Mouse (Mus musculus): ENCODE results near the gene Trim80.

The Trim80 gene

DNA sequence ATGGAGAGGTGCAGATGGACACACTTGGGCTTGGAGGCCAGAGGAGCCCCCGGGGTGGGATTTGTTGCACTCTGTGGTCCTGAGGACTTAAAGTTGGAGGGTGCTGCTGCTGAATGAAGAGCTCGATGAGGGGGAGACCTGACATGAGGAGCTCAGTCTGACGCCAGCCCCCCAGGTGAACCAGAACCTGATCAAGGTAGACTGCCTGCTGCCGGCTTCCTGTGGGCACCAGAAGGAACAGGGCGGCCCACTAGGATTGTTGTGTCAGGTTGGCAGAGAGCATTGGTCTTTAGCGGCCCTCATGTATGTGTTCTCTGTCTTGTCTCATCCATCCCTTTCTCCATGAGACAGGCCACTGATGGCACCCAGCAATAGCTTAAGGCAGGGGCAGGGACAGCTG, 34.6 kb upstream of the Trim80 start:
- peaks cover 82% of the 10 kb centered on the region for H3K4me1 ChIP-seq (replicated peaks; ENCODE audit: low read depth, low read length)
- H3K36me3 ChIP-seq (ENCODE audit: insufficient read depth, low read length) = peaks cover 52% of the 10 kb centered on the region
- TF ChIP-seq POU5F1 (IDR thresholded peaks at IDR 0.05; ENCODE audit: borderline replicate concordance, low read length) = no peak
- no peak for TF ChIP-seq NANOG (IDR thresholded peaks at IDR 0.05; ENCODE audit: borderline replicate concordance, low read length)
- no peak for TF ChIP-seq CTCF (conservative IDR thresholded peaks at IDR 0.05; ENCODE audit: low read length)
- no peak overlapping the region for H3K4me3 ChIP-seq (replicated peaks; ENCODE audit: low read length)
- no peaks in the 10 kb centered on the region for H3K27me3 ChIP-seq (ENCODE audit: insufficient read depth, low read length)
- no peaks in the 10 kb centered on the region for H3K9me3 ChIP-seq (ENCODE audit: low read length)

DNA sequence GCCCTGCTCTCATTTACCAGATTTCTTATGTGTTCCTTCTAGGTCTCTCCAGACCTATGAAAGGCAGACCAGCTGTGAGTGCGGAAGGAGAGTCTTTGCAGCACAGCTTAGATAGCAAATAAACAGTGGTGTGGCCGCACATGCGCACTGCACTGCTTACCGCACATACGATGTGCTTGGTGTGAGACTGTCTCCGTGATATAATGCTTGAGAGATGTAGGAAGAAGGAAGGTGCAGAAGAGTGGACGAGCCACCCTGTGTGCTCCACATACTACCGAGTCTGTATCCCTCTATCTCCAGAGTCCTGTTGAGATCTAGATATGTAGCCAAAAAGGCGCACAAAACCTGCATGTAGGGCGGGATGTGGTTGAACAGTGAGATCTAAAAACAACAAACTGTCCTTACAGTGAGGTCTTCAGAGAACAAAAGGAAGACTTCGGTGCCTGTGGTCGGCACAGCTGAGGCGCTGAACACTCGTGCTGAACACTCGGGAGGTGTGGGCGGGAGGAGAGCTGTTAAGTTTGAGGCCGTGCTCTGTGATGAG, 33.4 kb upstream of the Trim80 start:
- Histone ChIP-seq H3K36me3 (ENCODE audit: insufficient read depth, low read length) (peaks cover 62% of the 10 kb centered on the region), H3K4me3 (replicated peaks; ENCODE audit: low read length) (0 out of 2 replicates have a peak overlapping the region, but pooled peaks have one; percentile 7), H3K27me3 (ENCODE audit: insufficient read depth, low read length) (no peaks in the 10 kb centered on the region), H3K4me1 (replicated peaks; ENCODE audit: low read depth, low read length) (peaks cover 87% of the 10 kb centered on the region), H3K9me3 (ENCODE audit: low read length) (no peaks in the 10 kb centered on the region)
- TF ChIP-seq NANOG (IDR thresholded peaks at IDR 0.05; ENCODE audit: borderline replicate concordance, low read length) (no peak), CTCF (conservative IDR thresholded peaks at IDR 0.05; ENCODE audit: low read length) (no peak)

DNA sequence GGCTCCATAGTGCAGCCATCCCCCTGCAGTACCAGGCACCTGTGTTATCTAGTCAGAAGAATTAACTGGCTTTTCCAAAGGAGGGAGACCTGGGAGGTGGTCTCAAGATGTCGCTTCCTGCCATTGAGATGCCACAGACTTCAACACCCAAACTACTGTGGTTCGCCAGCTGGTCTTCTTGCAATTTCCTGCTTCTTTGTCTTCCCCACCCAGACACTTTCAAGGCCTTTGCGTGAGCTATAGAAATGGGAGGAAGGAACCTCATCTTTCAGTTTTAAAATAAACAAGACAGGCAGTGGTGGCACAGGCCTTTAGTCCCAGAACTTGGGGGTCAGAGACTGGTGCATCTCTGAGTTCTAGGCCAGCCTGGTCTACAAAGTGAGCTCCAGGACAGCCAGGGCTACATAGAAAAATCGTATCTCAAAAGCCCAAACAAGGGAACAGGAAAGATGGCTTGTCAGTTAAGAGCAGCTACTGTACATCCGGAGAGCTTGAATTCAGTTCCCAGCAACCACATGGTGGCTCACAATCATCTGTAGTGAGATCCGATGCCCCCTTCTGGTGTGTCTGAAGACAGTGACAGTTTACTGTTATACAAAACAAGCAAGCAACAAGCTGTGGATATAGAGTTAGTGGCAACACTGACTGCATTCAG, 32.0 kb upstream of the Trim80 start:
- TF ChIP-seq POU5F1 (IDR thresholded peaks at IDR 0.05; ENCODE audit: borderline replicate concordance, low read length) (no peak), NANOG (IDR thresholded peaks at IDR 0.05; ENCODE audit: borderline replicate concordance, low read length) (no peak), CTCF (conservative IDR thresholded peaks at IDR 0.05; ENCODE audit: low read length) (no peak)
- Histone ChIP-seq H3K27me3 (ENCODE audit: insufficient read depth, low read length) (no peaks in the 10 kb centered on the region), H3K36me3 (ENCODE audit: insufficient read depth, low read length) (peaks cover 62% of the 10 kb centered on the region), H3K4me3 (replicated peaks; ENCODE audit: low read length) (peak overlapping the region; percentile 86), H3K4me1 (replicated peaks; ENCODE audit: low read depth, low read length) (peaks cover 82% of the 10 kb centered on the region), H3K9me3 (ENCODE audit: low read length) (no peaks in the 10 kb centered on the region)

DNA sequence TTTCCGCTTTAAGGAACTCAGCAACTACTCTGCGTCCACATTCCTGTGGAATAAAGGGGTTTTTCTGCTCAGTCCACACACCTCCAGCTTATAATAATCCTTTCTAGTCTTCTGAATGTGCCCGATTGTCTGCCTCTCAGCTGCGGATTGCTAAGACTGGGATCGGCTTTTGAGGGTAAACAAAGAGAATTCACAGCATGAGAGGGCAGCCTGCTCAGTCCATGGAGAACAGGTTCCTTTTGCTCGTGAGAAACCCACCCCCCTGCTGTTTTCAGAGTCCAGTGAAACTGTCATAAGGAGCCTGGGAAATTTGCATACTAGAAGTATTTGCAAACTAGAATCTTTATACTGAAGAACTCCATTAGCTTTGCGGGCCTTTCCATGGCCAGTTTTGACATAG, 30.8 kb upstream of the Trim80 start:
- H3K27me3 ChIP-seq (ENCODE audit: insufficient read depth, low read length) = no peaks in the 10 kb centered on the region

DNA sequence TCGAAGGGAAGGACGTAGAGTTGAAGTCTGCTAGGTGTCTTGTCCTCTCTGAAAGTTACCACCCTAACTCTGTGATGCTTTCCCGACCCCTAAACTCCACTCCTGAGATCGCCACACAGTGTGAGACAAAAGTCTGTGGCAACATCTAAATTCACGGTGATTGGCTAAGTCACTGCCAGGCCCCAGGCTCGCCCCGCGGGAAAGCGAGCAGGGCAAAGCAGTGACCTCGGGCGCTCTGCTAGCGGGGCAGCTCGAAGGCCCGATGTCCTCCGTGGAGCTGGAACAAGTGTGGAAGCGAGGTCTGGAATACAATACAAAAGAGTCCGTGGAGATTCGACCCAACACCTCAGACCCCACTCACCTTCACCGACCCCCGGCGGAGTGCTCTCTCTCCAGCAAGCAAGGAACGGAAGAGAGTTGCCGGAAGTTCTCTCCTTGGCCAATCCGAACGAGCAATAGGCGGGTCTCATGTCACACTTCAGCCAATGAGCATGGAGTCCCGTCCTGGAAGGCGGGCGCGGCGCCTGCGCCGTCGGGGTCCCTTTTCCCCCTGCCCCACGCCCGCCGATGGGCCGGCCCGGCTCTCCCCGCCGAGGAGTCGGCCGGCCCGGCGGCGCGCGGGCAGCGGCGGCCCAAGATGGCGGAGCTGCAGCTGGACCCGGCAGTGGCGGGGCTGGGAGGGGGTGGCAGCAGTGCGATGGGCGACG, 20.7 kb upstream of the Trim80 start, which contains the start of the genes Atp5h and Kctd2:
Gene Atp5h (minus strand): TSS at position 432 of the 707 bp plus-strand sequence.
Gene Kctd2 (plus strand): TSS at position 598 of the 707 bp plus-strand sequence.
- Histone ChIP-seq H3K4me3 (replicated peaks; ENCODE audit: low read length) (peak within 1 kb of the TSS; percentile 98), H3K4me1 (replicated peaks; ENCODE audit: low read depth, low read length) (peaks cover 65% of the 10 kb centered on the region), H3K36me3 (ENCODE audit: insufficient read depth, low read length) (peaks cover 52% of the 10 kb centered on the region), H3K9me3 (ENCODE audit: low read length) (no peaks in the 10 kb centered on the region), H3K27me3 (ENCODE audit: insufficient read depth, low read length) (no peaks in the 10 kb centered on the region)
- TF ChIP-seq NANOG (IDR thresholded peaks at IDR 0.05; ENCODE audit: borderline replicate concordance, low read length) = no peak
- TF ChIP-seq CTCF (conservative IDR thresholded peaks at IDR 0.05; ENCODE audit: low read length) = no peak
- no peak for TF ChIP-seq POU5F1 (IDR thresholded peaks at IDR 0.05; ENCODE audit: borderline replicate concordance, low read length)

More for the DNA sequence above, 30.8 kb upstream of the Trim80 start:
- Histone ChIP-seq H3K4me3 (replicated peaks; ENCODE audit: low read length) (peak overlapping the region; percentile 86), H3K36me3 (ENCODE audit: insufficient read depth, low read length) (peaks cover 61% of the 10 kb centered on the region), H3K4me1 (replicated peaks; ENCODE audit: low read depth, low read length) (peaks cover 85% of the 10 kb centered on the region), H3K9me3 (ENCODE audit: low read length) (no peaks in the 10 kb centered on the region)
- TF ChIP-seq NANOG (IDR thresholded peaks at IDR 0.05; ENCODE audit: borderline replicate concordance, low read length) = peak; percentile 78
- no peak for TF ChIP-seq POU5F1 (IDR thresholded peaks at IDR 0.05; ENCODE audit: borderline replicate concordance, low read length)

DNA sequence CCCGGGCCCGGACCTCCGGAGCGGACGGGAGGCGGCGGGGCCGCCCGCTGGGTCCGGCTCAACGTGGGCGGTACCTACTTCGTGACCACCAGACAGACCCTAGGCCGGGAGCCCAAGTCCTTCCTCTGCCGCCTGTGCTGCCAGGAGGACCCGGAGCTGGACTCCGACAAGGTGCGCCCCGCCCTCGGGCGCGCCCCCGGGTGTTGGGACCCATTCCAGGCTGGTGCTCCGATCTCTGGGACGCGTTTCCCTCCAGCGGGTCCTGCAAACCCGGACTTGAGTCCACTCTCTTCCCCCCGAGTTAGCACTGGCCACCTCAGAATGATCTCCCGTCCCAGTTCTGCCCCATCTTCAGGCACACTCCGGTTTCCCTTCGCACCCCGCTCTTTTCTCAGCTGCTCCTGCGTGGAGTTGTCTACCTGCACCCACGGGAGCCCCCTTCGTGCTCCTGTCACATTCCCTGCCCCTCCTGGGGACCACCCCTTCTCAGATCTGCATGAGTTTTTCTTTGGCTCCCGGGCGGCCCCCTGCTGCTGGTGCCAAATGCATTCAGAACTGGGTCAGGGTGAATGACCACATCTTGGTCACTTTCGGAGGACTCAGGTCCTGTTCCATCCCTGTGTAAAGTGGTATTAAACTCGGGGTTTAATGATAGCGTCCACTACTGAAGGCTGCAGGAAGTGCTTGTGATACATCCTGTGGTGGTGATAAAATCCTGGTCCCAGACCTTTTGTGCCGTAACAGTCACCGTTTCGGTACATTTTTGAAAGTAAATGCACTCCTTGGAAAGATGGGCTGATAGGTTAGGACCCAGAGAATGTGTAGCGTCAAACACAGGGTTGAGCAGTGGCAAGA, 19.8 kb upstream of the Trim80 start:
- no peak for TF ChIP-seq NANOG (IDR thresholded peaks at IDR 0.05; ENCODE audit: borderline replicate concordance, low read length)
- no peak for TF ChIP-seq POU5F1 (IDR thresholded peaks at IDR 0.05; ENCODE audit: borderline replicate concordance, low read length)
- TF ChIP-seq CTCF (conservative IDR thresholded peaks at IDR 0.05; ENCODE audit: low read length) = no peak
- no peaks in the 10 kb centered on the region for H3K27me3 ChIP-seq (ENCODE audit: insufficient read depth, low read length)
- peaks cover 53% of the 10 kb centered on the region for H3K36me3 ChIP-seq (ENCODE audit: insufficient read depth, low read length)
- no peaks in the 10 kb centered on the region for H3K9me3 ChIP-seq (ENCODE audit: low read length)
- peaks cover 57% of the 10 kb centered on the region for H3K4me1 ChIP-seq (replicated peaks; ENCODE audit: low read depth, low read length)
- H3K4me3 ChIP-seq (replicated peaks; ENCODE audit: low read length) = peak overlapping the region; percentile 98

DNA sequence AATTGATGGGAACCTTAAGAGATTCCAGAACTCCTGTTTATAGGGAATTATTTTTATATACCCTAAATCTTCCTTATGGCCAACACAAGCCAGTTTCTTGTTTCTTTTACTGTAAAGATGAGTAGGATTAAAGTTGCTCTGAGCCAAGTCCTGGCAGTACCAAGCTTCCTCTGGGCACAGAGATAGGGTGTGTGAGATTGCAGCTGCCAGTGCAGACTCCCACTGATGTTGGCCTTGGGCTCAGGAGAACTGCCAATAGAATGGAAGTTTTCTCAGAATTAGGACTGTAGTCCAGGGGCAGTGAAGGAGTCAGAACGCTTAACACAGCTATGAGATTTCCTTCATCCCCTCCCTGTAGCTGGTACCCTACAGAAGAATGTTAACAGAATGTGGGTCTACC, 19.0 kb upstream of the Trim80 start:
- Histone ChIP-seq H3K4me1 (replicated peaks; ENCODE audit: low read depth, low read length) (peaks cover 53% of the 10 kb centered on the region), H3K9me3 (ENCODE audit: low read length) (no peaks in the 10 kb centered on the region), H3K27me3 (ENCODE audit: insufficient read depth, low read length) (no peaks in the 10 kb centered on the region), H3K4me3 (replicated peaks; ENCODE audit: low read length) (peak overlapping the region; percentile 98), H3K36me3 (ENCODE audit: insufficient read depth, low read length) (peaks cover 49% of the 10 kb centered on the region)
- TF ChIP-seq NANOG (IDR thresholded peaks at IDR 0.05; ENCODE audit: borderline replicate concordance, low read length) (no peak), CTCF (conservative IDR thresholded peaks at IDR 0.05; ENCODE audit: low read length) (no peak), POU5F1 (IDR thresholded peaks at IDR 0.05; ENCODE audit: borderline replicate concordance, low read length) (no peak)

DNA sequence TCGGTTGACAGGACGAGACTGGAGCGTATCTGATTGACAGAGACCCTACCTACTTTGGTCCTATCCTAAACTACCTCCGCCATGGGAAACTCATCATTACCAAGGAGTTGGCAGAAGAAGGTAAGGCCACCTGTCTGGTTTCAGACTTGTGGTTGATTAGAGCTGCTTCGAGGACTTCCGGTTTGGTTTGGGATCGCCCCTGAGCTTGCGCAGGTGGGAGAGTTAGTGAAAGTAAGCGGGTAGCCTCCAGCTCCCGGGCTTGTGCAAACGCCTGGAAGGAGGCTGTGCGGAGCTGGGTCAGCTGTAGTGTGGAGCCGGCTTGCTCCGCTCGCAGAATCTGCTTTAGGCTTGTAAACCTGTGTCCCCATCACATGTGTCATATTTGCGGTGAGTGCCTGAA, 18.4 kb upstream of the Trim80 start:
- no peaks in the 10 kb centered on the region for H3K9me3 ChIP-seq (ENCODE audit: low read length)
- peaks cover 53% of the 10 kb centered on the region for H3K4me1 ChIP-seq (replicated peaks; ENCODE audit: low read depth, low read length)
- peak overlapping the region; percentile 21 for H3K4me3 ChIP-seq (replicated peaks; ENCODE audit: low read length)
- no peak for TF ChIP-seq POU5F1 (IDR thresholded peaks at IDR 0.05; ENCODE audit: borderline replicate concordance, low read length)
- TF ChIP-seq CTCF (conservative IDR thresholded peaks at IDR 0.05; ENCODE audit: low read length) = no peak
- no peak for TF ChIP-seq NANOG (IDR thresholded peaks at IDR 0.05; ENCODE audit: borderline replicate concordance, low read length)
- peaks cover 48% of the 10 kb centered on the region for H3K36me3 ChIP-seq (ENCODE audit: insufficient read depth, low read length)
- H3K27me3 ChIP-seq (ENCODE audit: insufficient read depth, low read length) = no peaks in the 10 kb centered on the region
